Mouse (Mus musculus) heart, embryonic 16.5 days (tissue): Measurements from ENCODE around the gene Sim2. TPM values are rescaled to one million over a fixed set of nuclear protein-coding genes. Genes with fewer than 3 reads are reported as not detected.

ENCODE experiments used
- ATAC-seq: fragments of 200-750 bp; cut with Nextera tagmentation; replicated peaks from 2 replicates; pipeline ENCODE4 v1.8.0; 2017; ENCODE audit warnings: moderate number of reproducible peaks; ENCODE audit not compliant: insufficient read depth, low FRiP score; ENCODE audit errors: extremely low read depth
- H3K27ac ChIP-seq: fragments of 300-500 bp; sonication (generic); 2 replicates; pipeline ENCODE4 v1.5.1; 2014; ENCODE audit warnings: mild to moderate bottlenecking, low read length, control low read depth, moderate library complexity
- H3K27me3 ChIP-seq: fragments of 300-500 bp; sonication (generic); 2 replicates; pipeline ENCODE4 v1.6.1; 2014; ENCODE audit warnings: low read length, mixed read lengths; ENCODE audit not compliant: control insufficient read depth, insufficient read depth
- H3K36me3 ChIP-seq: fragments of 300-500 bp; sonication (generic); 2 replicates; pipeline ENCODE4 v1.6.1; 2014; ENCODE audit not compliant: control insufficient read depth, insufficient read depth
- H3K4me1 ChIP-seq: fragments of 300-500 bp; sonication (generic); 2 replicates; pipeline ENCODE4 v1.6.1; 2014; ENCODE audit warnings: low read length, mixed read lengths; ENCODE audit not compliant: control insufficient read depth, insufficient read depth
- H3K4me2 ChIP-seq: fragments of 300-500 bp; sonication (generic); 2 replicates; pipeline ENCODE4 v1.6.1; 2014; ENCODE audit warnings: low read depth, mild to moderate bottlenecking, control low read depth, low read length
- H3K4me3 ChIP-seq: fragments of 300-500 bp; sonication (generic); 2 replicates; pipeline ENCODE4 v1.5.1; 2014; ENCODE audit warnings: mild to moderate bottlenecking, control low read depth, low read length
- H3K9ac ChIP-seq: fragments of 300-500 bp; sonication (generic); 2 replicates; pipeline ENCODE4 v1.6.1; 2014; ENCODE audit warnings: low read length, control low read depth
- H3K9me3 ChIP-seq: fragments of 300-500 bp; sonication (generic); replicated peaks from 2 replicates; pipeline ENCODE4 v1.6.1; 2016; ENCODE audit warnings: low read length; ENCODE audit not compliant: control insufficient read depth
- WGBS: fragments of 180-500 bp; shearing (Covaris S2); extraction: QIAGEN DNeasy Blood & Tissue Kit; methylation state at CpG from one replicate; pipeline ENCODE4 v1.1.7; 2014; 5-methylcytosine and 5-hydroxymethylcytosine counted together
- microRNA-seq: library from miRNA; unstranded; fragments of <30 nt; microRNA quantifications from one replicate; pipeline ENCODE4, GENCODE M21; 2017
- polyA plus RNA-seq: library from polyadenylated mRNA; unstranded; fragments of >200 nt; fragmentation: Nextera tagmentation; extraction: Ambion mirVana; gene quantifications from 2 replicates; pipeline ENCODE4 v1.2.1, GENCODE M21; 2015

The Sim2 gene
- polyA plus RNA-seq, 1 experiment from 2014 or later = 0.04 TPM

DNA sequence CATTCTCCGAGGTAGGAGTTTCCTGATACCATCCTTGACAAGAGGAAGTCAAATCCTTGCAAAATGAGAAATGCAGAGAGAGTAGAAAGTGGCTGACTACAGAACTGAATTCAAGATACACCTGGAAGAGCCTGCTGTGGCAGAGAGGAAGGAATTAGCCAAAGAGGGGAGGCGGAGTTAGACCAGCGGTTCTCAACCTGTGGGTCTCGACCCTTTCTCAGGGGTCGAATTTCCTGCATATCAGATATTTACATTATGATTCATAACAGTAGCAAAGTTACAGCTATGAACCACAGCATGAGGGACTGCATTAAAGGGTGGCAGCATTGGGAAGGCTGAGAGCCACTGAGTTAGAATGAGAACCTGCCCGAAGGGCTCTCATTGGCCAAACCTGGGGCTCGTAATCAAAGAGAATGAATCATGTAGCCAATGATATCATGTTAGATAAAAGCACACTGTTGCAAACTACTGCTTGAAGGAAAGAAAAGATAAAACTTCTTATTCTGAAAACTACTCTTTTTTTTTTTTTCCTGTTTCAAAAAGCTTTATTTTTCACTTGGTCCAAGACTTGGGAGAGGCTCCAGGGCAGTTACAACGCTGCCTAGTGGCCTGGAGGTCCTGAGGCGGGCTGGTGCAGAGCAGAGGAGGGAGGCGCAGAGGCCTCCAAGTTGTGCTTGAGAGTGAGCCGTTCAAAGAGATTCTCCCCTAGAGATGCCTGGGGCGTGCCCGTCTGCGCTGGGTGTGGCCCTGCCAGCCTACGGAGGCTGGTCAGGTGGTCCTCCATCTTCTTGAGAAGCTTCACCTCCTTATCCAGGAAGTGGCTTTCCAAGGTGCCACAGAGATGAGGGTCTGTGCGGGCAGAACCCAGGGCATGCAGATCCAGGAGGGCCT lies 84.2 kb downstream of the Sim2 start:
- no peak overlapping the region for H3K27ac ChIP-seq
- no peak for ATAC-seq
- H3K4me3 ChIP-seq = no peak overlapping the region
- no peaks in the 10 kb centered on the region for H3K9me3 ChIP-seq
- H3K27me3 ChIP-seq = no peaks in the 10 kb centered on the region
- no peak overlapping the region for H3K9ac ChIP-seq
- peaks cover 14% of the 10 kb centered on the region for H3K4me1 ChIP-seq
- WGBS = 80% methylated on average over 16 of the region's 16 CpGs
- H3K36me3 ChIP-seq = no peaks in the 10 kb centered on the region
- H3K4me2 ChIP-seq = no peak overlapping the region

DNA sequence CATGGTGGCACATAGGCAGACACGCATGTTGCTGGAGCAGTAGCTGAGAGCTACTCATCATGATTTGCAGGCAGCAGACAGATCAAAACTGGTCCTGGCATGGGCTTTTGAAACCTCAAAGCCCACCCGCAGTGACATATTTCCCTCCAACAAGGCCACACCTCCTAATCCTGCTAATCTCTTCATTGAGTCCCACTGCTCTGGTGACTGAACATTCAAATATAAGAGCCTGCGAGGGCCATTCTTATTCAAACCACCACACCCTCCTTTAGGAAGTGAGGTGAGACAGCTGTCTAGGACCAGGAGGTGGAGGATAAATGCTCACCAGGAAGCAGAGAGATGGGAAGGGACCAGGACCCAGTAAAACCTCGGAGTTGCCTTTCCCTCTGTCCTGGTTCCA lies 85.5 kb downstream of the Sim2 start:
- ATAC-seq = no peak
- Histone ChIP-seq H3K4me3 (no peak overlapping the region), H3K4me1 (peaks cover 3% of the 10 kb centered on the region), H3K4me2 (no peak overlapping the region), H3K27me3 (no peaks in the 10 kb centered on the region), H3K9ac (no peak overlapping the region), H3K9me3 (no peaks in the 10 kb centered on the region), H3K27ac (no peak overlapping the region), H3K36me3 (no peaks in the 10 kb centered on the region)
- WGBS = 67% methylated on average over 4 of the region's 4 CpGs

DNA sequence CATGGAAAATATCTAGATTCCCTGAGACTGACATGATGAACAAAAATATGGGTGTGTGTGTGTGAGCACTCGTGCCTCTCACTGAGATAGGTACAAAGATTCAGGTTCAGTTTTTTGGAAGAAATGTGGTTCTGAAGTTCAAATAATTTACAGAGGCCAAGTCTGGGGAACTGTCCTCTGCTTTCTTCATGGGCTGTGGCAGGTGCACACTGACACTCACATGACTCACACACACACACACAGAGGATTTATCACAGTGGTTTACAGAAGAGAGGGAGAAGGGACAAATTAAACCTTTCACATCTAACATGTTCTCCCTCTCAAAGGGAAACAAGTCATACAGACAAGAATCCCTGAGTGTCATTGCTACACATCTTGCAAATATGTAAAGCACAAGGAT lies 88.6 kb downstream of the Sim2 start:
- no peaks in the 10 kb centered on the region for H3K36me3 ChIP-seq
- no peak for ATAC-seq
- H3K9me3 ChIP-seq = no peaks in the 10 kb centered on the region
- no peaks in the 10 kb centered on the region for H3K27me3 ChIP-seq
- no peaks in the 10 kb centered on the region; the same call in 1 of the 2 replicates for H3K4me1 ChIP-seq
- H3K27ac ChIP-seq = no peak overlapping the region
- H3K9ac ChIP-seq = no peak overlapping the region
- WGBS = 91% methylated on average over 1 of the region's 1 CpGs
- H3K4me3 ChIP-seq = no peak overlapping the region
- no peak overlapping the region for H3K4me2 ChIP-seq

DNA sequence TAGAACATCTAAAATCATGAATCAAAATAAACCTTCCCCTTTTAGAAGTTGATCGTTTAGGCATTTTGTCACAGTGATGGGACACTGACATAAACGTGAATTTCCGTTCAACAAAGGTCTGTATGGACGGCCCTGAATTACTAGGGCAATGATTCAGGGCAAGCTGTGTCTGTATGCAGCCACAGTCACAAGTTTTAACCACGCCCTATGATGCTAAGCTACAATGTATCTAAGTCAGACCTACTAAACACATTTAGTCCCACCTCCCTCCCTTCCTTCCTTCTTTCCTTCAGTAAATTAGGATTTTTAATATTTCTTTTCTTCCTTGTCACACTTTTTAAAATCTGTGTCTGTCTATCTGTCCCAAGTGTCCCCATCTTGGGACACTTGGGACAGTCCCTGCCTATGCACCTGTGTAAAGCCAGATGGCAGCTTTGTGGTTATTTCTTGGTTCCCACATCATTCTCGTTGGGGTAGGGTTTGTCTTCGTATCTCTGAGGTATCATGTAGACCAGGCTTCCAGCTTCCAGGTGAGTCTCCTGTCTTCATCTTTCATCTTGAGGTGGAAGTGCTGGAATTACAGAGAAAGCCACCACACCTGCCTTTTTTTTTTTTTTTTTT lies 90.7 kb downstream of the Sim2 start:
- no peak overlapping the region for H3K9ac ChIP-seq
- H3K9me3 ChIP-seq = no peaks in the 10 kb centered on the region
- no peaks in the 10 kb centered on the region for H3K36me3 ChIP-seq
- 78% methylated on average over 7 of the region's 7 CpGs for WGBS
- H3K4me2 ChIP-seq = no peak overlapping the region
- no peak overlapping the region for H3K4me3 ChIP-seq
- H3K27ac ChIP-seq = no peak overlapping the region
- ATAC-seq = no peak
- H3K27me3 ChIP-seq = peaks cover 5% of the 10 kb centered on the region; the same call in 1 of the 2 replicates
- no peaks in the 10 kb centered on the region; the same call in 1 of the 2 replicates for H3K4me1 ChIP-seq

Small RNA genes lying within 50 kb of the gene (microRNA-seq; reads per million reads assigned to microRNA genes)
- not detected for gene Gm23062

Other genes with a start within 250 kb of the Sim2 start
- gene Chaf1b, start 201.0 kb upstream of the Sim2 start, polyA plus RNA-seq = 36.6 and 40.8 TPM in 2 replicates
- not detected in 2 replicates for gene Cldn14, start 76.1 kb upstream of the Sim2 start, polyA plus RNA-seq
- gene Hlcs, start 228.6 kb downstream of the Sim2 start, polyA plus RNA-seq = 6.8 and 7.1 TPM in 2 replicates
- gene Ripply3, start 243.5 kb downstream of the Sim2 start, polyA plus RNA-seq = 4.9 TPM in 2 replicates